Mouse (Mus musculus): Measurements from ENCODE around the gene Col1a2. TPM values are rescaled to one million over a fixed set of nuclear protein-coding genes. Genes with fewer than 3 reads are reported as not detected.

Col1a2 gene
- total and polyA plus RNA-seq, 2 experiments from 2014 or later, result 63.5 to 93.7 TPM

DNA sequence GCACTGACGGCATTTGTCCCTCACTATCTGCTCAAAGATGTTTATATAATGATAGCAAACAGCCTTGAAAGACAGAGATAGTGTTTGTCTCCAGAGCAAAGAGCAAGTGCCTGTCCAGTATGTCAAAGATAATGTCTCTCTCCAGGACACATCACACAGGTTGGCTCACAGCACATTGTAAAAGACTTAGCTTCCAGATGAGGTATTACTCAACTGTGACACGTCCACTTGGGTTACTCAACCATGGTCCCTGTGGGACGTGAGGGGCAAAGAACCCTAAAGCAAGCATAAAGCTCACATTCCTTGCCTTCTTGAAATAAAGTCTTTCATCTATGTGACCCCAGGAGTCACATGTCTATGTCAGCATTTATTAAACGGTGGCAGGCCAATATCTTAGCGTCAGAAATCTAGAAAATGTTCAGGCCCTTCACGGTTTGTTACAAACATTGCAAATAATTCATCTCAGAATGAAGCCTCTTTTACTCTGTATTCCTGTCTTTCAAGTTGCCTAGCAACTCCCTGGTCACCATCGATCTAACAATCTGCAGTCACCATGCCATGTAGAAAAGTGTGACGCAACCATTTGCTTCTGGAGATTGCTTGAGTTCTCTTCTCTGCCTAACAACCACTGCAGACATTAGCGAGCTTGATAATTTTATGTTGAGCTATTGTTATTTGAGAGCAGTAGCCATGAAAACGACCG is 45.4 kb downstream of the Col1a2 start:
- no peak for ATAC-seq (ENCODE audit: low FRiP score)
- no peak overlapping the region for H3K4me3 ChIP-seq (ENCODE audit: low read depth, low read length)
- no peaks in the 10 kb centered on the region for H3K27me3 ChIP-seq (ENCODE audit: insufficient read depth, low read length)
- no peak overlapping the region for H3K9ac ChIP-seq (replicated peaks; ENCODE audit: low read length, poor library complexity, severe bottlenecking)
- no peaks in the 10 kb centered on the region for H3K4me1 ChIP-seq (ENCODE audit: insufficient read depth, low read length)
- no peak overlapping the region for H3K4me2 ChIP-seq (ENCODE audit: low read depth, low read length, poor library complexity, severe bottlenecking)
- DNase-seq (ENCODE audit: low spot score), result peak; percentile 40
- no peak overlapping the region for H3K27ac ChIP-seq (ENCODE audit: low read depth, low read length)
- no peak for TF ChIP-seq CTCF (IDR thresholded peaks at IDR 0.05)
- no peaks in the 10 kb centered on the region for H3K36me3 ChIP-seq (ENCODE audit: insufficient read depth, low read length)
- H3K9me3 ChIP-seq (ENCODE audit: low read length), result no peaks in the 10 kb centered on the region
- 30% methylated on average over 11 of the region's 11 CpGs for WGBS

GRCm38 (mm10) chr6:4550549-4550915 is 45.9 kb downstream of the Col1a2 start:
- WGBS, result 59% methylated on average over 1 of the region's 1 CpGs
- ATAC-seq (ENCODE audit: low FRiP score), result no peak
- no peak for TF ChIP-seq CTCF (IDR thresholded peaks at IDR 0.05)

GRCm38 (mm10) chr6:4555366-4555765 is 50.8 kb downstream of the Col1a2 start:
- Histone ChIP-seq H3K27me3 (ENCODE audit: insufficient read depth, low read length) (no peaks in the 10 kb centered on the region), H3K27ac (ENCODE audit: low read depth, low read length) (no peak overlapping the region), H3K9me3 (ENCODE audit: low read length) (no peaks in the 10 kb centered on the region), H3K4me1 (ENCODE audit: insufficient read depth, low read length) (no peaks in the 10 kb centered on the region), H3K36me3 (ENCODE audit: insufficient read depth, low read length) (no peaks in the 10 kb centered on the region), H3K9ac (replicated peaks; ENCODE audit: low read length, poor library complexity, severe bottlenecking) (no peak overlapping the region), H3K4me2 (ENCODE audit: low read depth, low read length, poor library complexity, severe bottlenecking) (no peak overlapping the region), H3K4me3 (ENCODE audit: low read depth, low read length) (no peak overlapping the region)
- ATAC-seq (ENCODE audit: low FRiP score) (no peak), DNase-seq (ENCODE audit: low spot score) (no peak)
- no peak for TF ChIP-seq CTCF (IDR thresholded peaks at IDR 0.05)
- 46% methylated on average over 6 of the region's 6 CpGs for WGBS

More at GRCm38 (mm10) chr6:4550549-4550915, 45.9 kb downstream of the Col1a2 start:
- Histone ChIP-seq H3K27me3 (ENCODE audit: insufficient read depth, low read length) (no peaks in the 10 kb centered on the region), H3K9me3 (ENCODE audit: low read length) (no peaks in the 10 kb centered on the region), H3K4me2 (ENCODE audit: low read depth, low read length, poor library complexity, severe bottlenecking) (no peak overlapping the region), H3K27ac (ENCODE audit: low read depth, low read length) (no peak overlapping the region), H3K36me3 (ENCODE audit: insufficient read depth, low read length) (no peaks in the 10 kb centered on the region), H3K4me1 (ENCODE audit: insufficient read depth, low read length) (no peaks in the 10 kb centered on the region), H3K4me3 (ENCODE audit: low read depth, low read length) (no peak overlapping the region), H3K9ac (replicated peaks; ENCODE audit: low read length, poor library complexity, severe bottlenecking) (no peak overlapping the region)
- DNase-seq (ENCODE audit: low spot score), result no peak

DNA sequence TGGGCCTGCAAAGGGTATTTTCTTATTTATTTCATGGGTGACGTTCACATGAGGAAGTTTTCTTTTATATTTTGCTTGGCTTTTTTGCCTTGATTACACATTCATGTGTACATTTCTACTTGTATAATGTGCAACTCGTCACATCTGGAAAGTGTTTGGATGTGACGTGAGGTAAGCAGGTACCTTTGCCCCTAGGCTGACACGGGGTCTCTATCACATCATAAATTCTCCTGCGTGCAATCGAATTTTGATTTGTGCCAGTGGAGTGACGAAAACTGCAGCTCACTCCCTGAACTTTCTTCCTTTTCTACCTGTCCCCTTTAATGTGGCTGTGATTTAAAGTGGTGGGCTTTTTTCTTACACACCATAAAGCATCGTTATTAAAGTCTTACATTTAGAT is 52.5 kb downstream of the Col1a2 start:
- ATAC-seq (ENCODE audit: low FRiP score), result no peak
- no peak overlapping the region for H3K9ac ChIP-seq (replicated peaks; ENCODE audit: low read length, poor library complexity, severe bottlenecking)
- H3K36me3 ChIP-seq (ENCODE audit: insufficient read depth, low read length), result no peaks in the 10 kb centered on the region
- H3K27me3 ChIP-seq (ENCODE audit: insufficient read depth, low read length), result no peaks in the 10 kb centered on the region
- no peak for TF ChIP-seq CTCF (IDR thresholded peaks at IDR 0.05)
- no peak overlapping the region for H3K4me2 ChIP-seq (ENCODE audit: low read depth, low read length, poor library complexity, severe bottlenecking)
- no peak for DNase-seq (ENCODE audit: low spot score)
- no peak overlapping the region for H3K4me3 ChIP-seq (ENCODE audit: low read depth, low read length)
- WGBS, result 82% methylated on average over 8 of the region's 8 CpGs
- H3K27ac ChIP-seq (ENCODE audit: low read depth, low read length), result no peak overlapping the region
- H3K4me1 ChIP-seq (ENCODE audit: insufficient read depth, low read length), result no peaks in the 10 kb centered on the region
- H3K9me3 ChIP-seq (ENCODE audit: low read length), result no peaks in the 10 kb centered on the region

GRCm38 (mm10) chr6:4557678-4558077 is 53.1 kb downstream of the Col1a2 start:
- peak; percentile 63 for TF ChIP-seq CTCF (IDR thresholded peaks at IDR 0.05)
- ATAC-seq (ENCODE audit: low FRiP score), result no peak
- Histone ChIP-seq H3K9ac (replicated peaks; ENCODE audit: low read length, poor library complexity, severe bottlenecking) (no peak overlapping the region), H3K4me3 (ENCODE audit: low read depth, low read length) (no peak overlapping the region), H3K27me3 (ENCODE audit: insufficient read depth, low read length) (no peaks in the 10 kb centered on the region), H3K9me3 (ENCODE audit: low read length) (no peaks in the 10 kb centered on the region), H3K4me1 (ENCODE audit: insufficient read depth, low read length) (no peaks in the 10 kb centered on the region), H3K36me3 (ENCODE audit: insufficient read depth, low read length) (no peaks in the 10 kb centered on the region), H3K4me2 (ENCODE audit: low read depth, low read length, poor library complexity, severe bottlenecking) (no peak overlapping the region), H3K27ac (ENCODE audit: low read depth, low read length) (no peak overlapping the region)
- 17% methylated on average over 7 of the region's 7 CpGs for WGBS
- peak; percentile 49 for DNase-seq (ENCODE audit: low spot score)

- 39% methylated on average over 11 of the region's 11 CpGs for WGBS
- H3K4me2 ChIP-seq (ENCODE audit: low read depth, low read length, poor library complexity, severe bottlenecking), result no peak overlapping the region
- TF ChIP-seq CTCF (IDR thresholded peaks at IDR 0.05), result no peak
- no peak overlapping the region for H3K9ac ChIP-seq (replicated peaks; ENCODE audit: low read length, poor library complexity, severe bottlenecking)
- no peak overlapping the region for H3K4me3 ChIP-seq (ENCODE audit: low read depth, low read length)
- H3K4me1 ChIP-seq (ENCODE audit: insufficient read depth, low read length), result no peaks in the 10 kb centered on the region
- ATAC-seq (ENCODE audit: low FRiP score) (no peak), DNase-seq (ENCODE audit: low spot score) (no peak)
- no peaks in the 10 kb centered on the region for H3K9me3 ChIP-seq (ENCODE audit: low read length)
- no peak overlapping the region for H3K27ac ChIP-seq (ENCODE audit: low read depth, low read length)
- H3K27me3 ChIP-seq (ENCODE audit: insufficient read depth, low read length), result no peaks in the 10 kb centered on the region
- no peaks in the 10 kb centered on the region for H3K36me3 ChIP-seq (ENCODE audit: insufficient read depth, low read length)
These were observed 56.5 kb downstream of the Col1a2 start for GRCm38 (mm10) chr6:4561156-4561555.
